Mouse (Mus musculus): ENCODE measurements around the gene Ccdc134. TPM values are rescaled to one million over a fixed set of nuclear protein-coding genes. Genes with fewer than 3 reads are reported as not detected.

Ccdc134 gene
- polyA plus RNA-seq, 1 experiment from 2014 or later = 20.5 TPM

GRCm38 (mm10) chr15:82164061-82164399 lies 36.3 kb downstream of the Ccdc134 start:
- H3K27ac ChIP-seq (ENCODE audit: low read depth) = peak overlapping the region; percentile 1; the same call in 1 of the 2 replicates
- no peak overlapping the region for H3K9ac ChIP-seq
- no peaks in the 10 kb centered on the region for H3K36me3 ChIP-seq (ENCODE audit: insufficient read depth)
- H3K4me2 ChIP-seq = no peak overlapping the region
- 42% methylated on average over 4 of the region's 4 CpGs for WGBS
- ATAC-seq (ENCODE audit: insufficient read depth) (no peak), DNase-seq (no peak)
- H3K9me3 ChIP-seq (ENCODE audit: low read depth, low read length) = no peaks in the 10 kb centered on the region
- peaks cover 21% of the 10 kb centered on the region for H3K4me1 ChIP-seq (ENCODE audit: insufficient read depth)
- TF ChIP-seq CTCF (IDR thresholded peaks at IDR 0.05; ENCODE audit: low read depth) = no peak
- H3K27me3 ChIP-seq (ENCODE audit: insufficient read depth, low read length) = no peaks in the 10 kb centered on the region
- no peak overlapping the region for H3K4me3 ChIP-seq (ENCODE audit: low read depth, low read length)

GRCm38 (mm10) chr15:82164496-82164895 lies 36.8 kb downstream of the Ccdc134 start:
- Histone ChIP-seq H3K4me1 (ENCODE audit: insufficient read depth) (peaks cover 17% of the 10 kb centered on the region), H3K9ac (no peak overlapping the region), H3K27ac (ENCODE audit: low read depth) (peak overlapping the region; percentile 1; the same call in 1 of the 2 replicates), H3K4me3 (ENCODE audit: low read depth, low read length) (no peak overlapping the region), H3K27me3 (ENCODE audit: insufficient read depth, low read length) (no peaks in the 10 kb centered on the region), H3K9me3 (ENCODE audit: low read depth, low read length) (no peaks in the 10 kb centered on the region), H3K4me2 (no peak overlapping the region), H3K36me3 (ENCODE audit: insufficient read depth) (no peaks in the 10 kb centered on the region)
- 51% methylated on average over 7 of the region's 7 CpGs for WGBS
- ATAC-seq (ENCODE audit: insufficient read depth) (no peak), DNase-seq (no peak)
- no peak for TF ChIP-seq CTCF (IDR thresholded peaks at IDR 0.05; ENCODE audit: low read depth)

GRCm38 (mm10) chr15:82165332-82166239 lies 37.9 kb downstream of the Ccdc134 start:
- no peak overlapping the region for H3K9ac ChIP-seq
- H3K4me2 ChIP-seq = 0 out of 2 replicates have a peak overlapping the region, but pooled peaks have one; percentile 4
- peaks cover 10% of the 10 kb centered on the region for H3K36me3 ChIP-seq (ENCODE audit: insufficient read depth)
- ATAC-seq (ENCODE audit: insufficient read depth) = 0 out of 2 replicates have a peak, but pooled peaks have one; percentile 31
- no peak overlapping the region for H3K4me3 ChIP-seq (ENCODE audit: low read depth, low read length)
- no peaks in the 10 kb centered on the region for H3K9me3 ChIP-seq (ENCODE audit: low read depth, low read length)
- H3K27me3 ChIP-seq (ENCODE audit: insufficient read depth, low read length) = no peaks in the 10 kb centered on the region
- whole genome bisulfite sequencing = 50% methylated on average over 8 of the region's 8 CpGs
- peak overlapping the region; percentile 59; the same call in 1 of the 2 replicates for H3K27ac ChIP-seq (ENCODE audit: low read depth)
- H3K4me1 ChIP-seq (ENCODE audit: insufficient read depth) = peaks cover 14% of the 10 kb centered on the region
- DNase-seq = peak; percentile 88
- TF ChIP-seq CTCF (IDR thresholded peaks at IDR 0.05; ENCODE audit: low read depth) = peak; percentile 90

GRCm38 (mm10) chr15:82166240-82167100 lies 38.7 kb downstream of the Ccdc134 start:
- Histone ChIP-seq H3K4me3 (ENCODE audit: low read depth, low read length) (no peak overlapping the region), H3K27me3 (ENCODE audit: insufficient read depth, low read length) (no peaks in the 10 kb centered on the region), H3K36me3 (ENCODE audit: insufficient read depth) (peaks cover 19% of the 10 kb centered on the region), H3K9me3 (ENCODE audit: low read depth, low read length) (no peaks in the 10 kb centered on the region), H3K4me1 (ENCODE audit: insufficient read depth) (peaks cover 6% of the 10 kb centered on the region; the same call in 1 of the 2 replicates), H3K9ac (peak overlapping the region; percentile 10; the same call in 1 of the 2 replicates), H3K27ac (ENCODE audit: low read depth) (peak overlapping the region; percentile 59; the same call in 1 of the 2 replicates), H3K4me2 (0 out of 2 replicates have a peak overlapping the region, but pooled peaks have one; percentile 11)
- DNase-seq (no peak), ATAC-seq (ENCODE audit: insufficient read depth) (no peak)
- TF ChIP-seq CTCF (IDR thresholded peaks at IDR 0.05; ENCODE audit: low read depth) = no peak
- WGBS = 41% methylated on average over 22 of the region's 22 CpGs

- no peaks in the 10 kb centered on the region for H3K27me3 ChIP-seq (ENCODE audit: insufficient read depth, low read length)
- peak overlapping the region; percentile 59; the same call in 1 of the 2 replicates for H3K27ac ChIP-seq (ENCODE audit: low read depth)
- DNase-seq (no peak), ATAC-seq (ENCODE audit: insufficient read depth) (no peak)
- H3K4me3 ChIP-seq (ENCODE audit: low read depth, low read length) = no peak overlapping the region
- H3K9me3 ChIP-seq (ENCODE audit: low read depth, low read length) = no peaks in the 10 kb centered on the region
- no peak overlapping the region for H3K9ac ChIP-seq
- no peak for TF ChIP-seq CTCF (IDR thresholded peaks at IDR 0.05; ENCODE audit: low read depth)
- H3K36me3 ChIP-seq (ENCODE audit: insufficient read depth) = peaks cover 29% of the 10 kb centered on the region
- H3K4me2 ChIP-seq = no peak overlapping the region
- 42% methylated on average over 23 of the region's 23 CpGs for WGBS
- H3K4me1 ChIP-seq (ENCODE audit: insufficient read depth) = peaks cover 6% of the 10 kb centered on the region; the same call in 1 of the 2 replicates
These were observed 39.8 kb downstream of the Ccdc134 start for GRCm38 (mm10) chr15:82167201-82168168.

GRCm38 (mm10) chr15:82169671-82170070 lies 41.9 kb downstream of the Ccdc134 start:
- Histone ChIP-seq H3K27ac (ENCODE audit: low read depth) (no peak overlapping the region), H3K27me3 (ENCODE audit: insufficient read depth, low read length) (no peaks in the 10 kb centered on the region), H3K4me3 (ENCODE audit: low read depth, low read length) (no peak overlapping the region), H3K9me3 (ENCODE audit: low read depth, low read length) (no peaks in the 10 kb centered on the region), H3K36me3 (ENCODE audit: insufficient read depth) (peaks cover 49% of the 10 kb centered on the region), H3K4me2 (no peak overlapping the region), H3K4me1 (ENCODE audit: insufficient read depth) (peaks cover 6% of the 10 kb centered on the region; the same call in 1 of the 2 replicates), H3K9ac (no peak overlapping the region)
- DNase-seq = no peak
- no peak for TF ChIP-seq CTCF (IDR thresholded peaks at IDR 0.05; ENCODE audit: low read depth)
- no peak for ATAC-seq (ENCODE audit: insufficient read depth)
- 88% methylated on average over 5 of the region's 5 CpGs for WGBS

All from lung, embryonic 14.5 days (tissue).